Mouse (Mus musculus) neural tube, embryonic 15.5 days (tissue): ENCODE results near the gene Pstpip1. TPM values are rescaled to one million over a fixed set of nuclear protein-coding genes. Genes with fewer than 3 reads are reported as not detected.
A peak's percentile ranks its signal among the peaks of the same experiment; 100 is the strongest.

ENCODE experiments used
- ATAC-seq: fragments of 200-750 bp; cut with Nextera tagmentation; 2 replicates; pipeline ENCODE4 v1.8.0; 2017; ENCODE audit warnings: mild to moderate bottlenecking, moderate TSS enrichment, moderate library complexity; ENCODE audit not compliant: low FRiP score
- H3K27ac ChIP-seq: fragments of 300-500 bp; sonication (generic); replicated peaks from 2 replicates; pipeline ENCODE4 v1.5.1; 2015; ENCODE audit warnings: mild to moderate bottlenecking, inconsistent platforms
- H3K27me3 ChIP-seq: fragments of 300-500 bp; sonication (generic); replicated peaks from 2 replicates; pipeline ENCODE4 v1.6.1; 2015; ENCODE audit warnings: inconsistent platforms
- H3K36me3 ChIP-seq: fragments of 300-500 bp; sonication (generic); 2 replicates; pipeline ENCODE4 v1.6.1; 2015; ENCODE audit warnings: inconsistent platforms
- H3K4me1 ChIP-seq: fragments of 300-500 bp; sonication (generic); 2 replicates; pipeline ENCODE4 v1.6.1; 2015; ENCODE audit warnings: inconsistent platforms
- H3K4me2 ChIP-seq: fragments of 300-500 bp; sonication (generic); 2 replicates; pipeline ENCODE4 v1.6.1; 2015; ENCODE audit warnings: inconsistent platforms, mild to moderate bottlenecking, moderate library complexity
- H3K4me3 ChIP-seq: fragments of 300-500 bp; sonication (generic); replicated peaks from 2 replicates; pipeline ENCODE4 v1.5.1; 2015; ENCODE audit warnings: mild to moderate bottlenecking, inconsistent platforms
- H3K9ac ChIP-seq: fragments of 300-500 bp; sonication (generic); replicated peaks from 2 replicates; pipeline ENCODE4 v1.6.1; 2015; ENCODE audit warnings: mild to moderate bottlenecking, inconsistent platforms
- H3K9me3 ChIP-seq: fragments of 300-500 bp; sonication (generic); replicated peaks from 2 replicates; pipeline ENCODE4 v1.6.1; 2016; ENCODE audit warnings: inconsistent platforms
- WGBS: fragments of 180-500 bp; shearing (Covaris S2); methylation state at CpG from one replicate; pipeline ENCODE4 v1.1.7; 2015; ENCODE audit warnings: mixed read lengths; 5-methylcytosine and 5-hydroxymethylcytosine counted together
- polyA plus RNA-seq: library from polyadenylated mRNA; unstranded; fragments of >200 nt; fragmentation: Nextera tagmentation; extraction: Ambion mirVana; gene quantifications from 2 replicates; pipeline ENCODE4 v1.2.1, GENCODE M21; 2015

The Pstpip1 gene
- polyA plus RNA-seq, 1 experiment from 2014 or later, result 0.84 TPM

DNA sequence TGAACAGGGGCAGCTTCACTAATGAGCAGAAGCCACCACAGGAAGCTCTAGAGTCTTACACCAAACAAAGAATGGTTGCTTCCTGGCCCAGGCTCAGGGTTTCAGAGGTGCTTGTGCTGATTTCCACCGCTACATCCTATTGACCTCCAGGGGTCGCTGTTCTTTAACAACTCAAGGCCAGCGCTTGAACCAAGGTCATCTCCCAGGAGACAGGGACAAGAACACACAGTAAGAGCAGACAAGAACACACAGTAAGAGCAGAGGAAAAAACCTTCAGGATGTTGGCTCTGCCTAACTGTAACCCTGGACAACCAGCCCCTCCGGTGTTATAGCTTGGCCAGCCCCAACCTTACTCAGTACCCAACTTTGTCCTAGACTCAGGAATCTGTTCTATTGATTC lies 14.5 kb upstream of the Pstpip1 start:
- peak; percentile 73; the same call in 1 of the 2 replicates for ATAC-seq
- peaks cover 10% of the 10 kb centered on the region; the same call in 1 of the 2 replicates for H3K36me3 ChIP-seq
- H3K27ac ChIP-seq, result peak overlapping the region; percentile 69
- no peak overlapping the region for H3K9ac ChIP-seq
- H3K9me3 ChIP-seq, result no peaks in the 10 kb centered on the region
- 5% methylated on average over 4 of the region's 4 CpGs for WGBS
- H3K4me1 ChIP-seq, result peaks cover 17% of the 10 kb centered on the region
- H3K4me2 ChIP-seq, result no peak overlapping the region
- no peaks in the 10 kb centered on the region for H3K27me3 ChIP-seq
- H3K4me3 ChIP-seq, result no peak overlapping the region

DNA sequence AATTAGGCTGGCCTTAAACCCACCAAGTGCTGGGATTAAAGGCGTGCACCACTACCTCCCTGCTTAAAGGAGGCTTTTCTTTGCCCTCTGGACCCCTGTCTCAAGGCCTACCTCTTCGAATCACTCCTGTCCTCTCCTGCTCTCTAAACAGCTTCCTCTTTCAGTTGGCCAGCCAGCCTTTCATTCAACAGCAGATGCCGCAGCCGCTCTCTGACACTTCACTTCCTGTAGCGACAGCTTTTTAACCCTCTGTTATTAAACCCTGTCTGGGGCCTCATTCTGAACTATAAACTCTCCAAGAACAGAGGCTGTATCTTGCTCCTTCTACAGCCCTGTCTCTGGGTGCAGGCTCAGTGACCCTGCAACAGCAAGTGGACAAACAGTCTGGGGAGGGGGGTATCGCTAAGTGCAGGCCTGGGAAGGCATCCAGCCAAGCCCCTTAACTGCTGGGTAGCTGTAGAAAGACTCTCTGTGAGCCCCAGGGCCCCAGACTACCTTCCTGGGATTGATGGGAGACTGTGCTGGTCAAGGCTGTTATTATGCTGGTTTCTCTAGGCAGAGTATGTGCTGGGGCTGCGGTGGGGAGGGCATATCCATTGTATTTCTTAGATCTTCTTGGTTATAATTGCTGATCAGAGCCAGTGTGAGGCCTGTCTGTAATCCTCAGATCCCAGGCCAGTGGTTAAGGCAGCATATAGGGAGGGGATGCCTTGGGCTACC lies 13.7 kb upstream of the Pstpip1 start:
- WGBS, result 38% methylated on average over 7 of the region's 7 CpGs

DNA sequence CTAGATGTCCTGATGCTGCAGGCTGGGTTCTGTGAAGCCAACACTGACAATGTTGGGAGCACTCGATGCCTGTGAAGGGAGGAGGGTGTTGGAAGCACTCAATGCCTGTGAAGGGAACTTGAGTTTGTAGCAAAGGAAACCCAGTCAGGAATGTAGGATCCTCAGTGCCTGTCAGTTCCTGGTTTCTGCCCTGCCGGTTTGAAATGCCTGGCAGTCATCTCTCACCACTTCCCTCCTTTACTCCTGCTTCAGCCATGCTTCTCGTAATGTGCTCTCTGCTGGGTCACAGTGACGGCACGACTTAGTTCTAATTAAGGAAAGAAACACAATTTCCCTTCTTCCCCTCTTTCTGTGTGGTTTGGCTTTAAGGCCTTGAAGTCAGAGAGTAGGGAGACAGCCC lies 10.2 kb upstream of the Pstpip1 start:
- no peak for ATAC-seq
- H3K9ac ChIP-seq, result no peak overlapping the region
- H3K4me1 ChIP-seq, result peaks cover 17% of the 10 kb centered on the region
- H3K27ac ChIP-seq, result no peak overlapping the region
- WGBS, result 85% methylated on average over 5 of the region's 5 CpGs
- H3K4me3 ChIP-seq, result no peak overlapping the region
- no peak overlapping the region for H3K4me2 ChIP-seq
- no peaks in the 10 kb centered on the region for H3K27me3 ChIP-seq
- no peaks in the 10 kb centered on the region for H3K9me3 ChIP-seq
- peaks cover 5% of the 10 kb centered on the region; the same call in 1 of the 2 replicates for H3K36me3 ChIP-seq

More for the DNA sequence above, 13.7 kb upstream of the Pstpip1 start:
- Histone ChIP-seq H3K9me3 (no peaks in the 10 kb centered on the region), H3K4me2 (no peak overlapping the region), H3K27me3 (no peaks in the 10 kb centered on the region), H3K4me1 (peaks cover 17% of the 10 kb centered on the region), H3K36me3 (peaks cover 10% of the 10 kb centered on the region; the same call in 1 of the 2 replicates), H3K4me3 (no peak overlapping the region), H3K9ac (no peak overlapping the region), H3K27ac (peak overlapping the region; percentile 69)
- ATAC-seq, result peak; percentile 40; the same call in 1 of the 2 replicates

DNA sequence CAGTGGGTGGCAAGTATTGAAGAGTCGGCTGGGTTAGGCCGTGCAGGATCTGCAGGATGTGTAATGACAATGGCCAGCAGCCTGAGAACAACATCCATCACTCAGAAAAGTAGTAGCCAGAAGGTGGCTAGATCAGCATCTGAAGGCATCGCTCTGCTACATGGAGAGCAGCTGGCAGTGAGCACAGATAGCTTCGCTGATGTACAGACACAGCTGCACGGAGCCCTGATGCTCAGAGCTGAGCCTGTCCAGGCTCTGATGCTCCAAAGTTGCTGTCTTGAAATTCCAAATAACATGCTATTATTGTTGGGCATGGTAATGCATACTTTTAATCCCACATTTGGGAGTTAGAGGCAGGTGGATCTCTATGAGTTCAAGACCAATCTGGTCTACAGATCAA lies 3.2 kb upstream of the Pstpip1 start:
- H3K27ac ChIP-seq, result no peak overlapping the region
- no peak overlapping the region for H3K9ac ChIP-seq
- ATAC-seq, result no peak
- H3K4me3 ChIP-seq, result no peak overlapping the region
- H3K27me3 ChIP-seq, result no peaks in the 10 kb centered on the region
- 88% methylated on average over 5 of the region's 5 CpGs for WGBS
- no peaks in the 10 kb centered on the region for H3K36me3 ChIP-seq
- H3K4me2 ChIP-seq, result no peak overlapping the region
- H3K9me3 ChIP-seq, result no peaks in the 10 kb centered on the region
- H3K4me1 ChIP-seq, result peaks cover 12% of the 10 kb centered on the region

DNA sequence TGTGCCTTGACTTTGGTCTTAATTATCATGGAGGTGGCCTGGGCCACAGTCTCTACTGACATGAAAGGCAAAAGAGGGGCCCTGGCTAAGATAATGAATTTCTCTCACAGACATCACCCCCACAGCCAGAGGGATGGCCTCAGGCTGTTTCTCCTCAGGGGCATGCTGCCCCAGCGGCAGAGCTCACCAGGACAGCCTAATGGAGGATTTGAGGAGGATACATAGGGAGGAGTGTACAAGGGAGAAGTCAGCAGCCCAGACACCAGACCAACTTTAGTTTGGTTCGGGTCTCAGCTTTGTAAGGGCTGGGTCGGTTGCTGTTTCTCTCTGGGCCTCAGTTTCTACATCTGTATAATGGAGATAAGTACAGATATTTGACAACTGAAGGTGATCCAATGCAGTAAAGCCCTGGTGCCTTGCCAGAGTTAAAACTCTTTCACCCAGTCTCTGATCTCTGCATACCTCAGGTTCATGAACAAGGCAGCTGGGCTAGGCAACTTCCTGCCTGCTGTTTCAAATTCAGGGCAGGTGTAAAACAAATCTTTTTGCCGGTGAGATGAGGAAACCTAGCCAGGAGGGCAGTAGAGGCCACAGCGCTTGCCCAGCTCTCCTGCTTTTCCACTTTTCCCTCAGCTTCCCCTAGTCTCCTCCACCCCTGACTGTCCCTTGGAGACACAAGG lies 924 bp downstream of the Pstpip1 start:
- Histone ChIP-seq H3K4me1 (peaks cover 12% of the 10 kb centered on the region), H3K36me3 (no peaks in the 10 kb centered on the region), H3K9ac (no peak overlapping the region), H3K27me3 (no peaks in the 10 kb centered on the region), H3K4me3 (no peak overlapping the region), H3K4me2 (peak overlapping the region; percentile 26; the same call in 1 of the 2 replicates), H3K9me3 (no peaks in the 10 kb centered on the region), H3K27ac (no peak overlapping the region)
- 78% methylated on average over 5 of the region's 5 CpGs for WGBS
- no peak for ATAC-seq

DNA sequence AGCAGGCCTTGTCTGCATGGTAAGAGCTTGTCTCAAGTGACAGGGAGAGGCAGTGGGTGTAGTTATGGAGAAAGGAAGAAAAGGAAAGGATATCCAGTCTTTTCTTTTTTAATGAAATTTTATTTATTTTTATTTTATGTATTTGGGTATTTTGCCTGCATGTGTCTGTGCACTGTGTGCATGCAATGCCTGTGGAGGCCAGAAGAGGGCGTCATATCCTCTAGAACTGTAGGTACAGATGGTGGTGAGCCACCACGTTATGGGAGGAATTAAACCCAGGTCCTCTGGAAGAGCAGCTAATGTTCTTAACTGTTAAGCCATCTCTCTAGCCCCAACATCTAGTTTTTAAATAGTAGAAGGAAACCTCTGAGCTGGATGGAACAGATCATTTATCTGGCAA lies 2.3 kb downstream of the Pstpip1 start:
- no peaks in the 10 kb centered on the region for H3K9me3 ChIP-seq
- no peak overlapping the region for H3K4me2 ChIP-seq
- no peak overlapping the region for H3K9ac ChIP-seq
- 49% methylated on average over 2 of the region's 2 CpGs for WGBS
- peaks cover 12% of the 10 kb centered on the region for H3K4me1 ChIP-seq
- H3K36me3 ChIP-seq, result no peaks in the 10 kb centered on the region
- H3K4me3 ChIP-seq, result no peak overlapping the region
- no peaks in the 10 kb centered on the region for H3K27me3 ChIP-seq
- no peak for ATAC-seq
- no peak overlapping the region for H3K27ac ChIP-seq

DNA sequence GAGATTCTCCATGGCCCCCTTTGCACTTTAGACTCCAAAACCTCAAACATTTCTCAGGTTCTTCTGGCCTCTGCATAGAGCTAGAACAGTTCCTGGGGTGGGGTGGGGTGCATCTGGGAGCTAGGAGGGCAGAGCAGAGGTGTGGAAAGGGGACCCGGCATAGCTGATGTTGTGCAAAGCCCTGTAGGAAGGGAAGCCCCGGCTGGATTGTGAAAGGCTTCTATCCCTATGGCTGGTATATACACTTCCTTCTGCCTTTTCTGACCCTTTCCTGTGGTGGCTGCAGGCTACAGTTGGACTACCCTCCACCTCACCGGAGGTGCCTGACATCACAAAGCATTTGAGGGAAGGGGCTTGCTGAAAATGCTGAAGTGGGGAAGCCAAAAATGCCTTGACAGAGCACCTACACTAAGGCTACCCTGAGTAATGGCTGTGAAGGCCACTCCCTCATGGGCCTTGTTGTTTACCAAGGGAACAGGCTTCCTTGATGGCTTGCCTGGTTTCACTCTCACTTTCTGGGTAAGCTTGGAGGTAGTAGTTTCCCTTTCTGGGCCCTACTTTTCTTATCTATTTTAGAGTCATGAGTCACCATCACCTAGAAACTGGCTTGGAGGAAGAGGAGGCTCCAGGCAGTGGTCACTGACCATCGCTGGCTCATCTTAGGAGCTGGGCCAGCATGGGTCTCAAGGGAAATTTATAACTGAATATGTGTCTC lies 8.0 kb downstream of the Pstpip1 start:
- Histone ChIP-seq H3K27me3 (no peaks in the 10 kb centered on the region), H3K36me3 (no peaks in the 10 kb centered on the region), H3K27ac (no peak overlapping the region), H3K4me2 (no peak overlapping the region), H3K4me1 (0 out of 2 replicates have a peak, but pooled peaks cover 4% of the 10 kb centered on the region), H3K9me3 (no peaks in the 10 kb centered on the region), H3K4me3 (no peak overlapping the region), H3K9ac (no peak overlapping the region)
- WGBS, result 85% methylated on average over 4 of the region's 4 CpGs
- no peak for ATAC-seq

DNA sequence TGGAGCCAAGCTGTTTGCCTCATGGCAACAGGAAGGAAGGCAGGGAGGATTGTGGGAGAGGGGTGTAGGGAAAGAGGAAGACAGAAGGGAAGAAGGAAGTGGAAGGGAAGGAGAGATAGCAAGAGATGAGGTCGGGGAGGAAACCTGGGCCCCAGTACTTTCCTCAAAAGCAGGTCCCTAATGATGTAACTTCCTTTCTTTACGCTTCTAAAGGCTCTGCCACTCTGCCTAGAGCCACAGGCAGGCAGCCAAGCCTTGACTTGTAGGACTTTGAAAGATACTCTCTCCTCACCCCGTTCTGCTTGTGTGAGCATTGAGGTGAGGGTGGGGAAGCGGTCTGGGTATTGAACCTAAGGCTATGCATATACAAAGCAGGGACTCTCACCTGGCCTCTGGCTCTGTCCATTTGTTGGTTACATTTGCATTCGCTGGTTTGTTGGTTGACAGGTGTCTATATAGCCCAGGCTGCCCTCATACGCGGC lies 10.3 kb downstream of the Pstpip1 start:
- ATAC-seq, result no peak
- no peak overlapping the region for H3K9ac ChIP-seq
- WGBS, result 89% methylated on average over 7 of the region's 7 CpGs
- 0 out of 2 replicates have a peak, but pooled peaks cover 4% of the 10 kb centered on the region for H3K4me1 ChIP-seq
- no peak overlapping the region for H3K27ac ChIP-seq
- no peaks in the 10 kb centered on the region for H3K9me3 ChIP-seq
- H3K4me3 ChIP-seq, result no peak overlapping the region
- no peaks in the 10 kb centered on the region for H3K36me3 ChIP-seq
- no peaks in the 10 kb centered on the region for H3K27me3 ChIP-seq
- no peak overlapping the region for H3K4me2 ChIP-seq

DNA sequence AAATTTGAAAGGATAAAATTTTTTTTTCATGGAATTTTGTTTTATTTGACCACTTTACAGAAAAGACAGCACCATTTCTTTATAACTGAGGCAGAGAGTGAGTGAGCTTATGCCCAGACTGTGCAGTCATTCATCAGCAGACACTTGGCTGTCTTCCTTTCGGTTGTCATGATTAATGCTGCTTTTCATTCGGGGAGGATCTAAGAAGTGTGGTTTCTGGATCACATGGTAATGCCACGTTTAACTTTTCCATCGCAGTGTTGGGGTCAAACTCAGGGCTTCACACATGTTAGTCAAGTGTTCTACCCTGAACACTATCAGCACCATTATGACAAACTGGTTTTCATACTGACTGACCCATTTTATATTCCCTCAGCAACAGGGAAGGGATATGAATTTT lies 11.3 kb downstream of the Pstpip1 start:
- 30% methylated on average over 4 of the region's 4 CpGs for WGBS
- H3K4me1 ChIP-seq, result 0 out of 2 replicates have a peak, but pooled peaks cover 4% of the 10 kb centered on the region

DNA sequence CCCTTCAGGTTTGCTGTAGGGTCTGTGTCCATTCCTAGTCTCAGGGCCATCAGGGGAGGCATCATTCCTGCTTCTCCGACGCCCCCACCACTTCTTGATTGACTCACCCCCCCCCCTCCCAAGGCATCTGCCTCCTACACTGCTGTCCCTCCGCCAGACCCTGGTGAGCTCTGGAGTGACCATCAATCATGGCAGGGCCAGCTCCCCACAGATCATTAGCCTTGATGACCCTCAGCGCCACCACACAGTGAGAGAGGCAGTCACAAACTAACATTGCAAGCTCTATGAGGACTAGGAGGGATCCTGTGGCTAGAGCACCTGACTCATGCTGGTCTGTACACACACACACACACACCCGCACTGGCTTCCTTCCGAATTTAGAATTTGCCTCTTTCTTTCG lies 15.2 kb downstream of the Pstpip1 start:
- no peak overlapping the region for H3K4me3 ChIP-seq
- 53% methylated on average over 7 of the region's 7 CpGs for WGBS
- 0 out of 2 replicates have a peak, but pooled peaks cover 4% of the 10 kb centered on the region for H3K4me1 ChIP-seq
- ATAC-seq, result no peak
- H3K9ac ChIP-seq, result no peak overlapping the region
- no peaks in the 10 kb centered on the region for H3K27me3 ChIP-seq
- H3K36me3 ChIP-seq, result no peaks in the 10 kb centered on the region
- no peak overlapping the region for H3K4me2 ChIP-seq
- no peaks in the 10 kb centered on the region for H3K9me3 ChIP-seq
- no peak overlapping the region for H3K27ac ChIP-seq

More for the DNA sequence above, 11.3 kb downstream of the Pstpip1 start:
- no peaks in the 10 kb centered on the region for H3K36me3 ChIP-seq
- ATAC-seq, result no peak
- no peak overlapping the region for H3K9ac ChIP-seq
- no peak overlapping the region for H3K4me2 ChIP-seq
- no peak overlapping the region for H3K4me3 ChIP-seq
- H3K27me3 ChIP-seq, result no peaks in the 10 kb centered on the region
- no peaks in the 10 kb centered on the region for H3K9me3 ChIP-seq
- H3K27ac ChIP-seq, result no peak overlapping the region

DNA sequence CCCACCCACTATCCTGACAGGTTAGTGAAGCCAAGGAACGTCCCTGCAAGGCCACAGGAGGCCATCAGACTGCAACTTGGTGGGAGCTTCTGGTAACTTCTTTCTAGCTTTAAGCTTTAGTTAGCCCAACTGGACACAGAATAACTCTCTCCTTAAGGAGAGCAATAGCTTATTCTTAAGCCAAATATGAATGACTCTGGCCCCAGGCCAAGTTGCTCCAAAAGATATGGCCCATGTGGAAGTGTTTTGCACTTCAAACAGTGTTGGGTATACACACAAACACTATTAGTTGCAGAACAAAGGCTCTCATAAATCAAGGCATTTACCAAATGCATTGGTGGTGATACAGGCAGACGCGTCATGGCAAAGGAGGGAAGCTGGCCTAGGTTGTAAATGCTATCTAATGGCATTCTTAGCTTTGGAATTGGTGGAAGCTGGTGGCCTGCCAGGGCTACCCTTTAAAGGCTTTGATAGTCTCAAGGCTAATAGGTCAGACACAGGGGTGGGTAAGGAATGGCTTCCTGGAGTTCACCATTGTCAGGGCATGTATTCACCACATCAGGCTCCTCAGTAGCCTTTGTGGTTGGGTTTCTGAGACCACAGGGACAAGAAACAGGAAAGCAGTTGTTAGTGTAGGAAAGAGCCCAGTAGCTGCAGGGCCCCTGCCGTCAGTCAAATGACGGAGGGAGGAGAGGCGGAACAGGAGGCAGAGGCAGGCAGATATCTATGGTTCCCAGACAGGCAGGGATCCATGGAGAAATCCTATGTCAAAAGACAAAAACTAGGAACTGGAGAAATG lies 16.7 kb downstream of the Pstpip1 start:
- H3K27me3 ChIP-seq, result no peaks in the 10 kb centered on the region
- no peak overlapping the region for H3K9ac ChIP-seq
- H3K4me2 ChIP-seq, result no peak overlapping the region
- WGBS, result 30% methylated on average over 6 of the region's 6 CpGs
- no peak overlapping the region for H3K4me3 ChIP-seq
- H3K27ac ChIP-seq, result no peak overlapping the region
- no peaks in the 10 kb centered on the region for H3K9me3 ChIP-seq
- no peaks in the 10 kb centered on the region for H3K36me3 ChIP-seq
- ATAC-seq, result no peak
- no peaks in the 10 kb centered on the region for H3K4me1 ChIP-seq
